Mouse (Mus musculus) intestine, embryonic 14.5 days (tissue): ENCODE measurements around the gene Ocm. TPM values are rescaled to one million over a fixed set of nuclear protein-coding genes. Genes with fewer than 3 reads are reported as not detected.

ENCODE experiments used
- ATAC-seq: fragments of 200-750 bp; cut with Nextera tagmentation; replicated peaks from 2 replicates; pipeline ENCODE4 v1.8.0; 2017; ENCODE audit warnings: low read depth, moderate number of reproducible peaks, moderate TSS enrichment, moderate library complexity; ENCODE audit not compliant: low FRiP score, low TSS enrichment
- DNase-seq: peaks from one replicate; pipeline ENCODE4 v3.0.0-alpha.2; 2018; ENCODE audit warnings: low spot score
- H3K27ac ChIP-seq: fragments of 300-500 bp; sonication (generic); 2 replicates; pipeline ENCODE4 v1.5.1; 2014; ENCODE audit warnings: low read depth, mild to moderate bottlenecking, control low read depth
- H3K27me3 ChIP-seq: fragments of 300-500 bp; sonication (generic); replicated peaks from 2 replicates; pipeline ENCODE4 v1.6.1; 2014; ENCODE audit warnings: low read length, control low read depth; ENCODE audit not compliant: control insufficient read depth, insufficient read depth
- H3K36me3 ChIP-seq: fragments of 300-500 bp; sonication (generic); 2 replicates; pipeline ENCODE4 v1.6.1; 2014; ENCODE audit warnings: low read length, control low read depth; ENCODE audit not compliant: control insufficient read depth, insufficient read depth
- H3K4me1 ChIP-seq: fragments of 300-500 bp; sonication (generic); replicated peaks from 2 replicates; pipeline ENCODE4 v1.6.1; 2014; ENCODE audit warnings: low read length, control low read depth, mixed read lengths; ENCODE audit not compliant: control insufficient read depth, insufficient read depth
- H3K4me2 ChIP-seq: fragments of 300-500 bp; sonication (generic); 2 replicates; pipeline ENCODE4 v1.6.1; 2014; ENCODE audit warnings: low read length
- H3K4me3 ChIP-seq: fragments of 300-500 bp; sonication (generic); 2 replicates; pipeline ENCODE4 v1.5.1; 2014; ENCODE audit warnings: low read depth, low read length, control low read depth, mixed read lengths
- H3K9ac ChIP-seq: fragments of 300-500 bp; sonication (generic); 2 replicates; pipeline ENCODE4 v1.6.1; 2014; ENCODE audit warnings: mild to moderate bottlenecking, low read length
- H3K9me3 ChIP-seq: fragments of 300-500 bp; sonication (generic); 2 replicates; pipeline ENCODE4 v1.6.1; 2016; ENCODE audit warnings: low read length, control low read depth; ENCODE audit not compliant: control insufficient read depth
- WGBS: fragments of 180-500 bp; shearing (Covaris S2); extraction: QIAGEN DNeasy Blood & Tissue Kit; methylation state at CpG from one replicate; pipeline ENCODE4 v1.1.7; 2014; 5-methylcytosine and 5-hydroxymethylcytosine counted together
- polyA plus RNA-seq: library from polyadenylated mRNA; unstranded; fragments of >200 nt; fragmentation: Nextera tagmentation; extraction: Ambion mirVana; gene quantifications from 2 replicates; pipeline ENCODE4 v1.2.1, GENCODE M21; 2014

The Ocm gene
- polyA plus RNA-seq, 1 experiment from 2014 or later, result not detected

GRCm38 (mm10) chr5:143992661-143993060 is 33.8 kb downstream of the Ocm start:
- H3K36me3 ChIP-seq, result peaks cover 89% of the 10 kb centered on the region
- no peak overlapping the region for H3K27ac ChIP-seq
- no peak for DNase-seq
- no peaks in the 10 kb centered on the region for H3K9me3 ChIP-seq
- 76% methylated on average over 10 of the region's 10 CpGs for WGBS
- no peak overlapping the region for H3K9ac ChIP-seq
- no peak overlapping the region for H3K4me2 ChIP-seq
- no peak for ATAC-seq
- H3K4me1 ChIP-seq, result no peaks in the 10 kb centered on the region
- no peak overlapping the region for H3K4me3 ChIP-seq
- H3K27me3 ChIP-seq, result no peaks in the 10 kb centered on the region

- Histone ChIP-seq H3K9ac (no peak overlapping the region), H3K4me3 (no peak overlapping the region), H3K36me3 (peaks cover 87% of the 10 kb centered on the region), H3K4me1 (no peaks in the 10 kb centered on the region), H3K9me3 (no peaks in the 10 kb centered on the region), H3K27me3 (no peaks in the 10 kb centered on the region), H3K27ac (no peak overlapping the region), H3K4me2 (no peak overlapping the region)
- ATAC-seq (no peak), DNase-seq (no peak)
- WGBS, result 90% methylated on average over 11 of the region's 11 CpGs
Observed at GRCm38 (mm10) chr5:143990086-143990485, 36.4 kb downstream of the Ocm start.

- no peak overlapping the region for H3K27ac ChIP-seq
- no peak overlapping the region for H3K4me2 ChIP-seq
- no peak for ATAC-seq
- H3K9ac ChIP-seq, result no peak overlapping the region
- no peak overlapping the region for H3K4me3 ChIP-seq
- no peaks in the 10 kb centered on the region for H3K9me3 ChIP-seq
- H3K4me1 ChIP-seq, result no peaks in the 10 kb centered on the region
- no peaks in the 10 kb centered on the region for H3K27me3 ChIP-seq
- no peak for DNase-seq
- H3K36me3 ChIP-seq, result peaks cover 84% of the 10 kb centered on the region
- 91% methylated on average over 4 of the region's 4 CpGs for WGBS
Observed at GRCm38 (mm10) chr5:143989046-143989445, 37.4 kb downstream of the Ocm start.

GRCm38 (mm10) chr5:143987596-143987995 is 38.9 kb downstream of the Ocm start:
- no peaks in the 10 kb centered on the region for H3K4me1 ChIP-seq
- no peak overlapping the region for H3K4me3 ChIP-seq
- H3K9ac ChIP-seq, result no peak overlapping the region
- no peak overlapping the region for H3K27ac ChIP-seq
- H3K27me3 ChIP-seq, result no peaks in the 10 kb centered on the region
- WGBS, result 98% methylated on average over 3 of the region's 3 CpGs
- no peaks in the 10 kb centered on the region for H3K9me3 ChIP-seq
- DNase-seq (no peak), ATAC-seq (no peak)
- H3K36me3 ChIP-seq, result peaks cover 75% of the 10 kb centered on the region
- H3K4me2 ChIP-seq, result no peak overlapping the region

GRCm38 (mm10) chr5:143985381-143985780 is 41.1 kb downstream of the Ocm start:
- no peak for DNase-seq
- ATAC-seq, result no peak
- 86% methylated on average over 7 of the region's 7 CpGs for WGBS

GRCm38 (mm10) chr5:143982361-143982760 is 44.1 kb downstream of the Ocm start:
- H3K4me3 ChIP-seq, result no peak overlapping the region
- no peaks in the 10 kb centered on the region for H3K9me3 ChIP-seq
- H3K4me2 ChIP-seq, result no peak overlapping the region
- 53% methylated on average over 2 of the region's 2 CpGs for WGBS
- H3K36me3 ChIP-seq, result peaks cover 25% of the 10 kb centered on the region
- no peak overlapping the region for H3K9ac ChIP-seq
- no peaks in the 10 kb centered on the region for H3K27me3 ChIP-seq
- no peak for ATAC-seq
- H3K4me1 ChIP-seq, result no peaks in the 10 kb centered on the region
- H3K27ac ChIP-seq, result no peak overlapping the region
- DNase-seq, result no peak

More at GRCm38 (mm10) chr5:143985381-143985780, 41.1 kb downstream of the Ocm start:
- H3K27ac ChIP-seq, result no peak overlapping the region
- no peaks in the 10 kb centered on the region for H3K27me3 ChIP-seq
- no peak overlapping the region for H3K9ac ChIP-seq
- H3K36me3 ChIP-seq, result peaks cover 53% of the 10 kb centered on the region
- H3K4me2 ChIP-seq, result no peak overlapping the region
- H3K4me1 ChIP-seq, result no peaks in the 10 kb centered on the region
- no peaks in the 10 kb centered on the region for H3K9me3 ChIP-seq
- H3K4me3 ChIP-seq, result no peak overlapping the region

GRCm38 (mm10) chr5:143980858-143981257 is 45.6 kb downstream of the Ocm start:
- DNase-seq (no peak), ATAC-seq (peak; percentile 47; the same call in 1 of the 2 replicates)
- Histone ChIP-seq H3K9ac (no peak overlapping the region), H3K27me3 (no peaks in the 10 kb centered on the region), H3K36me3 (peaks cover 13% of the 10 kb centered on the region; the same call in 1 of the 2 replicates), H3K4me2 (no peak overlapping the region), H3K4me1 (no peaks in the 10 kb centered on the region), H3K4me3 (no peak overlapping the region), H3K9me3 (no peaks in the 10 kb centered on the region), H3K27ac (no peak overlapping the region)
- WGBS, result 15% methylated on average over 9 of the region's 9 CpGs

GRCm38 (mm10) chr5:143976726-143977431 is 49.6 kb downstream of the Ocm start:
- no peak overlapping the region for H3K27ac ChIP-seq
- 65% methylated on average over 16 of the region's 16 CpGs for WGBS
- DNase-seq (peak; percentile 47), ATAC-seq (no peak)
- no peaks in the 10 kb centered on the region for H3K4me1 ChIP-seq
- H3K9ac ChIP-seq, result no peak overlapping the region
- no peaks in the 10 kb centered on the region for H3K27me3 ChIP-seq
- no peak overlapping the region for H3K4me2 ChIP-seq
- no peak overlapping the region for H3K4me3 ChIP-seq
- H3K36me3 ChIP-seq, result no peaks in the 10 kb centered on the region
- no peaks in the 10 kb centered on the region for H3K9me3 ChIP-seq

GRCm38 (mm10) chr5:143976232-143976631 is 50.2 kb downstream of the Ocm start:
- no peak for ATAC-seq
- 81% methylated on average over 11 of the region's 11 CpGs for WGBS
- H3K4me3 ChIP-seq, result no peak overlapping the region

More at GRCm38 (mm10) chr5:143976232-143976631, 50.2 kb downstream of the Ocm start:
- DNase-seq, result peak; percentile 25
- no peaks in the 10 kb centered on the region for H3K27me3 ChIP-seq
- H3K9me3 ChIP-seq, result no peaks in the 10 kb centered on the region
- H3K27ac ChIP-seq, result no peak overlapping the region
- no peak overlapping the region for H3K4me2 ChIP-seq
- no peaks in the 10 kb centered on the region for H3K36me3 ChIP-seq
- H3K4me1 ChIP-seq, result no peaks in the 10 kb centered on the region
- H3K9ac ChIP-seq, result no peak overlapping the region
